Mouse (Mus musculus): ENCODE results near the gene Map2k5.

The Map2k5 gene

GRCm38 (mm10) chr9:63147786-63148409, 229.8 kb downstream of the Map2k5 start:
- in situ Hi-C loops (cut with MboI, MseI), result loop anchor here in 1 of 2 experiments (5.0 kb wide), 1 partner anchor 314 kb away; no protein-coding TSS in a partner anchor

- in situ Hi-C loops (cut with MboI, MseI), result loop anchor here in 1 of 2 experiments (5.0 kb wide), 1 partner anchor 315 kb away; no protein-coding TSS in a partner anchor
Measured at GRCm38 (mm10) chr9:63147296-63147695, 230.4 kb downstream of the Map2k5 start.

GRCm38 (mm10) chr9:63146856-63147274, 230.8 kb downstream of the Map2k5 start:
- in situ Hi-C loops (cut with MboI, MseI), result loop anchor here in 1 of 2 experiments (5.0 kb wide), 1 partner anchor 315 kb away; no protein-coding TSS in a partner anchor

- in situ Hi-C loops (cut with MboI, MseI), result loop anchor here in 1 of 2 experiments (5.0 kb wide), 1 partner anchor 316 kb away; no protein-coding TSS in a partner anchor
Measured at GRCm38 (mm10) chr9:63146126-63146855, 231.4 kb downstream of the Map2k5 start.

GRCm38 (mm10) chr9:63145249-63146125, 232.2 kb downstream of the Map2k5 start:
- in situ Hi-C loops (cut with MboI, MseI), result loop anchor here in 1 of 2 experiments (5.0 kb wide), 1 partner anchor 317 kb away; no protein-coding TSS in a partner anchor

- in situ Hi-C loops (cut with MboI, MseI), result loop anchor here in 1 of 2 experiments (5.0 kb wide), 1 partner anchor 318 kb away; no protein-coding TSS in a partner anchor
Measured at GRCm38 (mm10) chr9:63144502-63145248, 233.0 kb downstream of the Map2k5 start.

- in situ Hi-C loops (cut with MboI, MseI), result no loop called here
Measured at GRCm38 (mm10) chr9:63143641-63144501, 233.8 kb downstream of the Map2k5 start.

GRCm38 (mm10) chr9:63143227-63143626, 234.5 kb downstream of the Map2k5 start:
- in situ Hi-C loops (cut with MboI, MseI), result no loop called here

- in situ Hi-C loops (cut with MboI, MseI), result no loop called here
Measured at GRCm38 (mm10) chr9:63142335-63143036, 235.2 kb downstream of the Map2k5 start.

- in situ Hi-C loops (cut with MboI, MseI), result no loop called here
Measured at GRCm38 (mm10) chr9:63141641-63142334, 235.9 kb downstream of the Map2k5 start.

GRCm38 (mm10) chr9:63140211-63140610, 237.5 kb downstream of the Map2k5 start:
- in situ Hi-C loops (cut with MboI, MseI), result no loop called here

GRCm38 (mm10) chr9:63139661-63140060, 238.0 kb downstream of the Map2k5 start:
- in situ Hi-C loops (cut with MboI, MseI), result loop anchor here (5.0 to 10.0 kb wide), 2 partner anchors 195 to 703 kb away; no protein-coding TSS in a partner anchor

- in situ Hi-C loops (cut with MboI, MseI), result loop anchor here (5.0 to 10.0 kb wide), 2 partner anchors 196 to 704 kb away; no protein-coding TSS in a partner anchor
Measured at GRCm38 (mm10) chr9:63138481-63138967, 239.2 kb downstream of the Map2k5 start.

- in situ Hi-C loops (cut with MboI, MseI), result loop anchor here (5.0 to 10.0 kb wide), 2 partner anchors 197 to 705 kb away; no protein-coding TSS in a partner anchor
Measured at GRCm38 (mm10) chr9:63137615-63137915, 240.1 kb downstream of the Map2k5 start.

- in situ Hi-C loops (cut with MboI, MseI), result loop anchor here (5.0 to 10.0 kb wide), 2 partner anchors 198 to 705 kb away; no protein-coding TSS in a partner anchor
Measured at GRCm38 (mm10) chr9:63136756-63137614, 240.7 kb downstream of the Map2k5 start.

- in situ Hi-C loops (cut with MboI, MseI), result loop anchor here (5.0 to 10.0 kb wide), 2 partner anchors 199 to 706 kb away; no protein-coding TSS in a partner anchor
Measured at GRCm38 (mm10) chr9:63136241-63136640, 241.5 kb downstream of the Map2k5 start.

GRCm38 (mm10) chr9:63135801-63136200, 241.9 kb downstream of the Map2k5 start:
- in situ Hi-C loops (cut with MboI, MseI), result loop anchor here (5.0 to 10.0 kb wide), 2 partner anchors 199 to 706 kb away; no protein-coding TSS in a partner anchor
